Mouse (Mus musculus) liver, embryonic 11.5 days (tissue): ENCODE measurements around the gene Kif1a. TPM values are rescaled to one million over a fixed set of nuclear protein-coding genes. Genes with fewer than 3 reads are reported as not detected.

ENCODE experiments used
- ATAC-seq: fragments of 200-750 bp; cut with Nextera tagmentation; replicated peaks from 2 replicates; pipeline ENCODE4 v1.8.0; 2017; ENCODE audit warnings: moderate number of reproducible peaks, mild to moderate bottlenecking, moderate TSS enrichment, moderate library complexity; ENCODE audit not compliant: low FRiP score
- DNase-seq: peaks from one replicate; pipeline ENCODE4 v3.0.0-alpha.2; 2017; ENCODE audit warnings: low spot score
- H3K27ac ChIP-seq: fragments of 300-500 bp; sonication (generic); 2 replicates; pipeline ENCODE4 v1.5.1; 2014; ENCODE audit warnings: mild to moderate bottlenecking, low read depth, low read length, control low read depth
- H3K27me3 ChIP-seq: fragments of 300-500 bp; sonication (generic); replicated peaks from 2 replicates; pipeline ENCODE4 v1.6.1; 2014; ENCODE audit warnings: low read length, mixed read lengths; ENCODE audit not compliant: control insufficient read depth, insufficient read depth
- H3K36me3 ChIP-seq: fragments of 300-500 bp; sonication (generic); 2 replicates; pipeline ENCODE4 v1.6.1; 2014; ENCODE audit warnings: mild to moderate bottlenecking, low read length, moderate library complexity, mixed read lengths; ENCODE audit not compliant: control insufficient read depth, insufficient read depth
- H3K4me1 ChIP-seq: fragments of 300-500 bp; sonication (generic); replicated peaks from 2 replicates; pipeline ENCODE4 v1.6.1; 2014; ENCODE audit warnings: low read length, mixed read lengths; ENCODE audit not compliant: control insufficient read depth, insufficient read depth
- H3K4me2 ChIP-seq: fragments of 300-500 bp; sonication (generic); 2 replicates; pipeline ENCODE4 v1.6.1; 2014; ENCODE audit warnings: mild to moderate bottlenecking, control low read depth, moderate library complexity
- H3K4me3 ChIP-seq: fragments of 300-500 bp; sonication (generic); 2 replicates; pipeline ENCODE4 v1.5.1; 2014; ENCODE audit warnings: low read depth, low read length, control low read depth
- H3K9ac ChIP-seq: fragments of 300-500 bp; sonication (generic); 2 replicates; pipeline ENCODE4 v1.6.1; 2014; ENCODE audit warnings: low read depth, low read length, control low read depth
- H3K9me3 ChIP-seq: fragments of 300-500 bp; sonication (generic); 2 replicates; pipeline ENCODE4 v1.6.1; 2016; ENCODE audit warnings: low read length, inconsistent platforms, mixed read lengths; ENCODE audit not compliant: control insufficient read depth
- WGBS: fragments of 180-500 bp; shearing (Covaris S2); extraction: QIAGEN DNeasy Blood & Tissue Kit; methylation state at CpG from one replicate; pipeline ENCODE4 v1.1.7; 2014; 5-methylcytosine and 5-hydroxymethylcytosine counted together
- polyA plus RNA-seq: library from polyadenylated mRNA; unstranded; fragments of >200 nt; fragmentation: Nextera tagmentation; extraction: Ambion mirVana; gene quantifications from 2 replicates; pipeline ENCODE4 v1.2.1, GENCODE M21; 2014

Kif1a gene
- polyA plus RNA-seq, 1 experiment from 2014 or later, result 2.2 TPM

GRCm38 (mm10) chr1:93130242-93130983 is 28.7 kb upstream of the Kif1a start:
- H3K4me2 ChIP-seq, result no peak overlapping the region
- H3K4me1 ChIP-seq, result no peaks in the 10 kb centered on the region
- H3K4me3 ChIP-seq, result no peak overlapping the region
- H3K36me3 ChIP-seq, result no peaks in the 10 kb centered on the region
- WGBS, result 71% methylated on average over 10 of the region's 10 CpGs
- H3K27ac ChIP-seq, result no peak overlapping the region
- H3K27me3 ChIP-seq, result no peaks in the 10 kb centered on the region
- ATAC-seq, result no peak
- H3K9ac ChIP-seq, result no peak overlapping the region
- H3K9me3 ChIP-seq, result no peaks in the 10 kb centered on the region
- DNase-seq, result no peak

- 31% methylated on average over 6 of the region's 6 CpGs for WGBS
- Histone ChIP-seq H3K36me3 (no peaks in the 10 kb centered on the region), H3K27me3 (no peaks in the 10 kb centered on the region), H3K4me3 (no peak overlapping the region), H3K4me2 (no peak overlapping the region), H3K27ac (no peak overlapping the region), H3K4me1 (no peaks in the 10 kb centered on the region), H3K9ac (no peak overlapping the region), H3K9me3 (no peaks in the 10 kb centered on the region)
- DNase-seq (no peak), ATAC-seq (no peak)
These were observed 27.1 kb upstream of the Kif1a start for GRCm38 (mm10) chr1:93128710-93129349.

GRCm38 (mm10) chr1:93128209-93128608 is 26.5 kb upstream of the Kif1a start:
- H3K9ac ChIP-seq, result no peak overlapping the region
- no peaks in the 10 kb centered on the region for H3K9me3 ChIP-seq
- H3K4me1 ChIP-seq, result 0 out of 2 replicates have a peak, but pooled peaks cover 2% of the 10 kb centered on the region
- H3K27me3 ChIP-seq, result no peaks in the 10 kb centered on the region
- H3K27ac ChIP-seq, result no peak overlapping the region
- H3K36me3 ChIP-seq, result no peaks in the 10 kb centered on the region
- no peak overlapping the region for H3K4me3 ChIP-seq
- ATAC-seq (no peak), DNase-seq (no peak)
- no peak overlapping the region for H3K4me2 ChIP-seq
- WGBS, result 74% methylated on average over 8 of the region's 8 CpGs

GRCm38 (mm10) chr1:93125256-93125655 is 23.5 kb upstream of the Kif1a start:
- no peaks in the 10 kb centered on the region for H3K36me3 ChIP-seq
- no peaks in the 10 kb centered on the region for H3K9me3 ChIP-seq
- no peak overlapping the region for H3K27ac ChIP-seq
- DNase-seq (no peak), ATAC-seq (no peak)
- no peak overlapping the region for H3K4me2 ChIP-seq
- WGBS, result 35% methylated on average over 5 of the region's 5 CpGs
- no peak overlapping the region for H3K4me3 ChIP-seq
- H3K4me1 ChIP-seq, result 0 out of 2 replicates have a peak, but pooled peaks cover 2% of the 10 kb centered on the region
- no peak overlapping the region for H3K9ac ChIP-seq
- H3K27me3 ChIP-seq, result no peaks in the 10 kb centered on the region

- H3K4me1 ChIP-seq, result 0 out of 2 replicates have a peak, but pooled peaks cover 2% of the 10 kb centered on the region
- H3K4me2 ChIP-seq, result no peak overlapping the region
- H3K4me3 ChIP-seq, result no peak overlapping the region
- DNase-seq (no peak), ATAC-seq (no peak)
- no peaks in the 10 kb centered on the region for H3K27me3 ChIP-seq
- H3K36me3 ChIP-seq, result no peaks in the 10 kb centered on the region
- no peak overlapping the region for H3K9ac ChIP-seq
- no peak overlapping the region for H3K27ac ChIP-seq
- WGBS, result 63% methylated on average over 8 of the region's 8 CpGs
- no peaks in the 10 kb centered on the region for H3K9me3 ChIP-seq
These were observed 22.3 kb upstream of the Kif1a start for GRCm38 (mm10) chr1:93124066-93124465.

- H3K4me3 ChIP-seq, result no peak overlapping the region
- H3K27ac ChIP-seq, result no peak overlapping the region
- DNase-seq (no peak), ATAC-seq (no peak)
- H3K27me3 ChIP-seq, result no peaks in the 10 kb centered on the region
- no peaks in the 10 kb centered on the region for H3K9me3 ChIP-seq
- no peak overlapping the region for H3K9ac ChIP-seq
- 73% methylated on average over 11 of the region's 11 CpGs for WGBS
- no peaks in the 10 kb centered on the region for H3K36me3 ChIP-seq
- 0 out of 2 replicates have a peak, but pooled peaks cover 2% of the 10 kb centered on the region for H3K4me1 ChIP-seq
- H3K4me2 ChIP-seq, result no peak overlapping the region
These were observed 21.6 kb upstream of the Kif1a start for GRCm38 (mm10) chr1:93123179-93123854.

- H3K9me3 ChIP-seq, result no peaks in the 10 kb centered on the region
- WGBS, result 47% methylated on average over 4 of the region's 4 CpGs
- no peak for ATAC-seq
- H3K9ac ChIP-seq, result no peak overlapping the region
- DNase-seq, result no peak
- H3K27ac ChIP-seq, result no peak overlapping the region
- H3K4me3 ChIP-seq, result no peak overlapping the region
- H3K4me2 ChIP-seq, result no peak overlapping the region
- H3K36me3 ChIP-seq, result no peaks in the 10 kb centered on the region
- H3K27me3 ChIP-seq, result no peaks in the 10 kb centered on the region
- 0 out of 2 replicates have a peak, but pooled peaks cover 2% of the 10 kb centered on the region for H3K4me1 ChIP-seq
These were observed 17.1 kb upstream of the Kif1a start for GRCm38 (mm10) chr1:93118816-93119215.

- Histone ChIP-seq H3K36me3 (no peaks in the 10 kb centered on the region), H3K9ac (no peak overlapping the region), H3K27ac (no peak overlapping the region), H3K4me3 (no peak overlapping the region), H3K9me3 (no peaks in the 10 kb centered on the region), H3K4me1 (no peaks in the 10 kb centered on the region), H3K27me3 (no peaks in the 10 kb centered on the region), H3K4me2 (peak overlapping the region; percentile 51)
- no peak for DNase-seq
- 38% methylated on average over 10 of the region's 13 CpGs for WGBS
- ATAC-seq, result no peak
These were observed 13.7 kb upstream of the Kif1a start for GRCm38 (mm10) chr1:93115471-93115870.
